Mouse (Mus musculus) heart, postnatal 14 days (tissue): ENCODE data around the gene Myo9a. TPM values are rescaled to one million over a fixed set of nuclear protein-coding genes. Genes with fewer than 3 reads are reported as not detected.
A peak's percentile ranks its signal among the peaks of the same experiment; 100 is the strongest.
"Not testable (repeated sequence)": the region's sequence is repeated elsewhere in the genome, so short reads cannot be mapped to it uniquely, and the experiment has no call there.

ENCODE experiments used
- DNase-seq, 2 experiments: peaks; one replicate each; pipeline ENCODE4 v3.0.0; 2021 to 2022
- intact Hi-C: fragments of 180-260 bp; cut with DNase I; formaldehyde crosslinking; loops from one replicate; pipeline ENCODE4 v1.15.1; 2025
- total RNA-seq, 2 experiments: library from RNA; stranded (reverse); gene quantifications; 2 replicates each; pipeline ENCODE4 v1.2.3; 2021

Gene Myo9a
- total RNA-seq, 2 experiments from 2014 or later, result 13.7 to 19.8 TPM

DNA sequence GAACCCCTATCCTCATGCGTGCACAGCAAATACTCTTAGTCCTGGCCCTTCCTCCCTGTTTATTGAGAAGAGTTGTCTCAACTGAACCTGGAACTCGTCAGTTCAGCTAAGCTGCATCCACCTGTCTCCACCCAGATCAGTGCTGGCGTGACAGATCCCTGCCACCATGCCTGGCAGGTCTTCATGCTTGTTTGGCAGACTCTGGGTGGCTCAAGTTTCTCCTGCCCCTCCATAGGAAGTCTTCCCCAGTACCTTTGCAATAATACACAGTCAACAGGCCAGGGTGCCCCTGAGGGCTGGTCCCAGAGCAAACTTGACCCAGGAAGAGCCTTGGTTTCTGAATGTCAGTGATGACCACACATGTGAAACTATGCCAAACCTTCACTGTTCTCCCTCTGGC is 194.5 kb downstream of the Myo9a start:
- no peak for DNase-seq
- intact Hi-C loops, result no loop called here

DNA sequence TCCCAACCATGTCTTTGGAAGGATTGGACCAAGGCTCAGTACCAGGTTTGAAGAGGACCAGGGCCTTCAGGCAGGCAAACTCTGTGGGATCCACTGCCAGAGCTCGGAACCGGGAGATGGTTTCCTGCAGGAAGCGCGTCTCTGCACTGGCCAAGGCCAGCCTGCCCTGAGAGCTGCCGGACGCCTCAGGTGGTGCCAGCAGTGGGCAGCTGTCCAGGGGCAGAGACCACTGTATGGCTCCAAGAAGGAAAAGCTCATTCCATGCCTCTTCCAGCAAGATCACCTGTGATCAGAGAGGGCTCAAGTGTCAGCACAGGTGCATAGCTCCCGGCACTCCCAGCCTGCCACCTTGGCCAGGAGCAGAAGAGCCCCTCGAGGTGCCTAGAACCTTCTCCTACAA is 196.6 kb downstream of the Myo9a start:
- DNase-seq, result no peak
- intact Hi-C loops, result no loop called here

DNA sequence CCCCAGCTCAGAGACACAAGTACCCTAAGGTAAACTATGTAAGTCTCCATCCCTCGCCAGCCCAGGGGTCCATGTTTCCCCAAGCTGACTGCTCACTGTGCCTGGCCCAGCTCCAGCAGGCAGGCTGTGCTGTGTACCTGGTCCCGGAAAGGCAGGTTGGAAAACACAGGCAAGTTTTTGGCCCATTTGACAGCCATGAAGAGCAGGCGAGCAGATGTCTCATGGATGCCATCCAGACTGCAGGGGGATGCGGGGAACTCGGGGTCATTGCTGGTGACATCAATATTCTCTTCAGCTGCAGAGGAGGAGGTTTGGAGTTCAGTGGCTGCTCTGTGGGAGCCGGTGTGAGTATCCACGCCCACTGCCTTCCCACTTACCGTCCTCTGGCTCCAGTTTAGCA is 197.5 kb downstream of the Myo9a start:
- intact Hi-C loops, result no loop called here
- no peak for DNase-seq

DNA sequence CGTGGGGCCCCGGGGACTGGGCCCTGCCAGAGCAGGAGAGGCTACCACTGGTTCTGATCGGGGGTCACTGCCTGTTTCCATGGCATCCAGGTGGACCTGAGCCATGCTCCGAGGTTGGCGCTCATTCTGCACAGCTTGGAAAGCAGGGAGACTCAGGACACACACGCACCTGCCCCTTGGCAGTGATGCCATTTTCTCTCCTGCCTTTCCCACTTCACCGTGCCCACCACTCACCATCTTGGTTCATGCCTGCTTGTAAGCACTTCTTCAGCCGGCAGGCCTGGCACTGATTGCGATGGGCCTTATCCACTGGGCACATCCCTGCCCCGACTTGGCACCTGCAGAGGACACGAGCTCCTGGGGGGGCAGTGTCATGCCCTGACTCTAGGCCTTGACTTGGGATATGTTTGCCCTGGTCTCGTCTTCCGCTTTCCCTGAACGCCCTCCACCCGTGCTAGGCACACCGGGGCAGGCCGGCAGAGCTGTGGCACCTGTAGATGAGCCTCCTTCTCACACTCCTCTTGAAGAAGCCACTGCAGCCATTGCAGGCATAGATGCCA is 198.1 kb downstream of the Myo9a start:
- intact Hi-C loops, result no loop called here

DNA sequence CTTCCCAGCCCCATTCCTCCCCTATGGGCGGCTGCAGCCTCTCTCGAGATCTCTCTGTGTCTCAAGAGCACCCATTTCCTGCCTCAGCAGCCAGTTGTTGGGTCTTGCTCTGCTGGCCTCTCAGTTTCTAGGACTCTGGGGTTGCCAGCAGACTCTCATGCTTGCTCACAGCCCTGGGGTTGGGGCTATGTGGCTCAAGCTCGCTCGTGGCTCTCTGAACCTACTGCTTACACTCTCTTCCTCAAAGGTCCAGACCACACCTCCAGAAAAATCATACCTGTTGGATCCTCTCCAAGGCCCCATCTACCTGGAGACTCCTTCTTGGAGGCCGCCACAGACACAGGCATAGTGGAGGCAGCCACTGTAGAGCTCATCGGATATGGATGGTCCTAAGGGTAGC is 198.8 kb downstream of the Myo9a start:
- DNase-seq, result no peak
- intact Hi-C loops, result no loop called here

More for the DNA sequence above, 198.1 kb downstream of the Myo9a start:
- DNase-seq, result no peak

DNA sequence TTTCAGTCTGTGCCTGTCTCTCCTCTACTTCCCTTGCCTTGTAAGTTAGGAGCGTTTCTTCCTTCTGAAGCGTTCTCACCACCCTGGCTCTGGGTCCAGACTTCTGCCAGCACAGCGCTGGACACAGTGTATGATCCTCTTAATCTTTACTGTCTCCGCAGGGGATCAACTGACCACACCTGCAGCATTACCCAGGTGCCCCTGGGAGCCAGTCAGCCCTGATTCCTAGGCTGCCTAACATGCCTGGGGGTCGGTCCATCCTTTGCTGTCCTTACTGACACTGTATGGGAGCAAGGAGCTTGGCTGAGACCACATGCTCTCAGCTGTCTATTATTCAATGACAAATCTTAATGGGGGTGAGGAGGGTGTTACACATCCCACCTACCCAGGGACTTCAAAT is 199.3 kb downstream of the Myo9a start:
- intact Hi-C loops, result no loop called here
- no peak for DNase-seq

DNA sequence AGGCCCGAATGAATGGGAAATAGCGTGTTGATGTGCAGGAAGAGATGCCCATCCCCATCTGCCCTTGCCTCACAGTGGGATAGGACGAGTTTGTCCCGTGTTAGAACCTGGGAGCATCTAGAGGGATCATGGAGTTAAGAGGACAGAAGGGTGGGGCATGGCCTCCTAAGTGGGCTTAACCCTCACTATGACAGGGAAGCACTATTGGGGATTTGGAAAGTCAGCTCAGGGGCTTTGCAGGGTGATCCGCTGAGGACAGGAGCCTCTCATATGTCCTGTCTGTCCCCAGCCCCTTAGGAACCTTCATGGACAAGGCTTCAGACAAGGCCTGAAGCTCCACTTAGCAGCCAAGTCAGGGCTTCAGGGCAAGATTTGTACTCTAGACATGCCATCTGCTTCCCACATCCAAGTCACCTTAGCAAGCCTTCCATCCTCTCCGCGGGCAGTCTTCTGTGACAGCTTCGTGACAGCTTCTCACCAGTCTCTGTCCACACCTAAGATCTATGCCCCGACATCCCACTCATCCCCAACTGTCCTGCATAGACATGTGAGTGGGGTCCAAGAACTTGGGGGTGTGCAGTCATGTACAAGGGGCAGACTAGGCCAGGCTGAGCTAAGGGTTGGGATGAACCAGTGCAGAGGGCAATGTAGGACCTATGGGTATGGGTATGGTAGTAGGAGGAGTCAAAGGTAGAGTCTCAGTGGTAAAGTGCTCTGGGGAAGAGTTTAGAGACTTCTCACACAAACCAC is 200.5 kb downstream of the Myo9a start:
- intact Hi-C loops, result no loop called here
- DNase-seq, result no peak

DNA sequence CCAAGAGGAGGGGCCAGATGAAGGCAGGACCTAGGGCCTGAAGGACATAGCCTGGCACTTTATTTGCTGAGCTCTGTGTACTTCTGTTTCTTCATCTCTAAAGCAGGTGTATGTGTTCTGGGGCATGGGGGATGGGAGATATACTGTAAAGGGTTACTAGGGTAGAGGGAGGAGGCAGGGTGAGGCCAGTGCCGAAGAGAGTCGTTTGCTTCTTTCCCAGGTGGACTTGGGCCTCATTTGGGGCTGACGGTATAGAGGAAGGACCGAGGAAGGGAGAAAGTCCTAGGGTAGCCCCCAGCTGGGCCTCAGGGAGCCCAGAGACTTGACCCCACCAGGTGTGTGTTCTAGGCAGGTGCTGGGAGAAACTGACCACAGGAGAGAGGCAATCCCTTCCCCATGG is 201.2 kb downstream of the Myo9a start:
- DNase-seq, result no peak
- intact Hi-C loops, result no loop called here

DNA sequence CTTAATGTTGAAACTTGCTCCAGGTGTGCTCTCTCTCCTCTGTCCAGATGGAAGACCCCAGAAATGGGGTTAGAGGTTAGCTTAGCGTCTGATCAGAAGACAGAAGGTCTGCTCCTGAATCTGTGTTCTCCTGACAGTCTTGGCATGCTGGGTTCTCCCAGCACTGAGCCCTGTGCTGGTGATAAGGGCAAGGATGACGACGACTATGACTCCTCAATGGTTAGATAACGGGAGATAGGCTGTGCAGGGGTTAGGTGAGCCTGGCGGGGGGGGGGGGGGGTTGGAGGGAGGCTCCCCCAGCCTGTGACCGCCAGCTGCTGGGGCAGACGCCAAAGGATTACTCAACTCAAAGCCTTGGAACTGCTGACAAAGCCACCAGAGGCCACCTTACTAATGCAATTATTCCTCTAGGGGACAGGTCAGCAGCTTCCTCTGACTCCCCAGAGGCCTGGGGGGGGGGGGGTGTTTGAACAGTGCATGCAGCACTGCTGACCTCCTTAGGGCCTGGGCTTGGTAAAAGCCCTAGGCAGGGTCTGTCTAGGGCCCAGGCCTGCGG is 201.9 kb downstream of the Myo9a start:
- intact Hi-C loops, result no loop called here
- DNase-seq, result peak in 1 of 2 experiments; percentile 10

DNA sequence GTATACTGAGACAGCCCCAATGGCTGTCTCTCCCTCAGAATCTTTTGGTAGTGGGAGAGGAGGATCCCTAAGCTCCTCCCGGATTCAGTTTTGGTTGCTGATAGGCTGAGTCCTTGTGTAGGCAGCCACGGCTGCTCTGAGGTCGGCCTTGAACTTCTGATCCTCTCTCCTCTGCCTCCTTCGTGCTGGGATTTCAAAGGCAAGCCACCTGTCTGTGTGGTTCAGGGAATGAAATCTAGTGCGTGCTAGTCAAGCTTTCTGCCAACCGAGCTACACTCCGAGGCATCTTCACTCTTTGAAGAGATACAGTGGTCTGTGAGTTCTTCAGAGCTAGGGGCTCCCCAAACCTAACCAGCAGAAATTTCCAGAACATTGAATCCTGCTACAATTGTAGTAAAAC is 202.9 kb downstream of the Myo9a start:
- intact Hi-C loops, result no loop called here
- no peak for DNase-seq

DNA sequence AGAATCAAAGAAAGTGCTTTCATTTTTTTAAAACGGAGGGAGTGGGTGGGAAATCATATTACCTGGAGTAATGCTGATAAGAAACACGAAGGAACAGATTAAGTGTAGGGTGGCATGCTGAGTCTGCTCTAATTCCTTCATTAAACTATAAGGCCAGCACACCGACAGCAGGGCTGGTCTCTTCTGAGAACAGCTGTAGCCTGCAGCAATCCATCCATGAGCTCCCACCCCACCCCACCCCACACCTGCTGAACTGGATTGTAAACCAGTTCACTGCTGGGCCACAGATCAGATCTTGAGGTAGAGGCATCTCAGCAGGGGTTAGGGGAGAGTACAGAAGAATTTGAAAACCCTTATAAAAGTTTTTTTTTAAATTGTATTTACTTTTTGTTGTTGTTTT is 204.5 kb downstream of the Myo9a start:
- intact Hi-C loops, result no loop called here
- no peak for DNase-seq

DNA sequence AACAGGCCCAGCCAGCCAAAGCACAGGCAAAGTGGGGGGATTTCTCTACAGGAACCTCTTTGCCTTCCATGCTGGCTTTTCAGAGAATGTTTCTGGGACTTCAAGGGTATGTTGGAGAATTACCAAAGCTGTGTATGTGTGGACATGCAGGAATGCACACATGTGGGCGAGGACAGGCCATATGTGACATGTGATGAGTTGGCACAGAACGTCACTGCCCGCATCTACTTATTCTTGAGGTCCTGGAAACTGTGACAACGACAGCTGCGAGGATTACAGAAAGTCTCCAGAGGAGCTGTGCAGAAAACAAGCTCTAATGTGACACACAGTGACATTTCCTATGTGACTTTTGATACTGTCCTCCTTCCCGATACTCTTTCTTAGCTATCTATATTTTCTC is 205.0 kb downstream of the Myo9a start:
- peak in 1 of 2 experiments; percentile 14 for DNase-seq
- intact Hi-C loops, result loop anchor here (2.0 kb wide), 1 partner anchor 233 kb away; no protein-coding TSS in a partner anchor

DNA sequence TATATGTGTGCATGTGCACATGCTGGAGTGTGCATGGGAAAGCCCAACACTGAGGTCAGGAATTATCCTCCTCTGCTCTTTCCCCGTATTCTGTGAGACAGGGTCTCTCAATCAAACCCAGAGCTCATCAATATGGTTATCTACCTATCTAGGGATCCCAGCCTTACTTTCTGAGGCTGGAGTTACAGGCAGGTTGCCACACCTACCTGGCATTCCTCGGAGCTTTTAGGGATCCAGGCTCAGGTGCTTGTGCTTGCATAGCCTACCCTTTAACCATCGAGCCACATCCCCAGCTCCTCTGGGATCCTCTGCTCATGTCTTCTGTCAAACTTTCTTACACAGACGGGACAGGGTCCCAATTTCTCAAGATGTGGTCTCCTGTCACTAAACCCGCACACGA is 205.8 kb downstream of the Myo9a start:
- no peak for DNase-seq
- intact Hi-C loops, result loop anchor here (2.0 kb wide), 1 partner anchor 234 kb away; no protein-coding TSS in a partner anchor

DNA sequence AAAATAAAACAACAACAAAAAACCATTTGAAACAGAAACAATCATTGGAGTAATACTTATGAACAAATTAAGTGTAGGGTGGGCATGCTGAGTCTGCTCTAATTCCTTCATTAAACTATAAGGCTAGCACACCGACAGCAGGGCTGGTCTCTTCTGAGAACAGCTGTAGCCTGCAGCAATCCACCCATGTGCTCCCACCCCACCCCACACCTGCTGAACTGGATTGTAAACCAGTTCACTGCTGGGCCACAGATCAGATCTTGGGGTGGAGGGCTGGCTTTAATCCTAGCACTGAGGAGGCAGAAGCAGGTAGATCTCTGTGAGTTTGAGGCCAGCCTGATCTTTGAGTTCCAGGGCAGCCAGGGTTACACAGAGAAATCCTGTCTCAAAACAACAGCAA is 207.4 kb downstream of the Myo9a start:
- DNase-seq, intact Hi-C loops: not testable (repeated sequence)

DNA sequence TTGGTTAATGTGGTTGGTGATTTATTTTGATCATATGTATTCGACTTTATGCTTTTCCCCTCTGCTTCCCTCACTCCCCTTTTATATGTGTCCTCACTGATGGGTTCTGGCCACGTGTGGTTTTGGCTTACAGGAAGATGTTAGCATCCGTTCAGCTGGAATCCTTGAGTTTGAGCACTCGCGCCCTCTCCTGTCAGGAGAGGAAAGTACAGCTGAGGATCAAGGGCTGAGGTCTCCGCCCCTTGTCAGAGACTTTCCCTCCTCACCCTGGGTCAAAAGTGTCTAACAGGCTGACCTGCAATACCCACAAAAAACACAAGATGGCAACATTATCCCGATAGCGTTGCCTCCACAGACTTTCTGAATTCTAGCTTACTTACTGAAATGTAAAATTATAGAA is 208.6 kb downstream of the Myo9a start:
- intact Hi-C loops, result no loop called here

DNA sequence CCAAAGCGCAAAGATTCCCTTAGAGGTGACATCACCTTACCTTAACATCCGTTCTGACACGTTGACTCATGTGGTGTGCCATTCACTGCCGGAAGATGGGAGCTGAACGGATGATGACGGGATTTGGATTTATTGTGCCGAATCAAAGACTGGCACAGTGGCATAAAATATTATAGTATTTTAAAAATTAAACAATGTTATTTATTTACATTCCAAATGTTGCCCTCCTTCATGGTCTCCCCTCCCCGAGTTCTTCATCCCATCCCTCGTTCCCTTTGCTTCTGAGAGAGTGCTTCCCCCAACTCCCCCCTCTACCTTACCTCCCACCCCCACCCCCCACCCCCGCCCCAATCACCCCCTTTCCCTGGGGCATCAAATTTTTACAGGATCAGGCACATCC is 209.9 kb downstream of the Myo9a start, which contains the start of gene Nr2e3:
Gene Nr2e3, minus strand, starts transcription at position 101 of the 400 bp plus-strand sequence.
- DNase-seq, result no peak
- intact Hi-C loops, result loop anchor here (5.0 kb wide), 1 partner anchor 282 kb away; no protein-coding TSS in a partner anchor

More for the DNA sequence above, 208.6 kb downstream of the Myo9a start:
- peak; percentile 80 to 90 for DNase-seq

DNA sequence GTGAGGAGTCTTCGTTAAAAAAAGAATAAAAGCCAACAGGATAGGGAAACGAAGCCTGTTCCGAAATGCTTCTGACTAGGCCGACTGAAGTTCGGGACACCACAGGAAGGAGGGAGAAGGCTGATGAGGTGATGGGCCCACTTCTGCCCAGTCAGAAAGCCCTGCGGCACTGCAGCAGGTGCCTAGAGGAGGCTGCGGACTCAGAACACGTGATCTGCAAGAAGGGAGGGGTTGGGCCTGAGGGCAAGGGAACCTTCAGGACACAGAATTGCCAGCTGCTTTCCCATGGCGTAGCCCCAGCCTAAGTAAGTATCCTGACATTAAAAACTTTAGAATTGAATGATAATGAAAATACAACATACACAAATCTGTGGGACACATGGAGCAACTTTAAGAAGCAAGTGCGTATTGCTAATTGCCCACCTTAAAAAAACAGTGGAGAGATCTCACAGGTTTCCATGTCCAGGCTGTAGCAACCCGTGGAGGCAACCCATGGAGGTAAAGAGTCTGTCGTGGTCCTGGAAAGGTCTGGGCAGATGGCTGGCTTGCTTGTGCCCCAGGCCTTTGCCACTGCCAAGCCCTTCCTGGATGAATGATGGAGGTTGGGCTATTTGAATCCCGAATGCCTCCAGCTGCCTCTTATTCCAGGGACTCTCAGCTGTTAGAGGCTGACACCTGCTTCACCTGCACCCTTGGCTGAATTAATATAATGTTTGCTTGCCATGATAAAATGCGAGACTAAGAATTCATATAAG is 210.7 kb downstream of the Myo9a start:
- no peak for DNase-seq
- intact Hi-C loops, result loop anchor here (5.0 kb wide), 1 partner anchor 281 kb away; no protein-coding TSS in a partner anchor

DNA sequence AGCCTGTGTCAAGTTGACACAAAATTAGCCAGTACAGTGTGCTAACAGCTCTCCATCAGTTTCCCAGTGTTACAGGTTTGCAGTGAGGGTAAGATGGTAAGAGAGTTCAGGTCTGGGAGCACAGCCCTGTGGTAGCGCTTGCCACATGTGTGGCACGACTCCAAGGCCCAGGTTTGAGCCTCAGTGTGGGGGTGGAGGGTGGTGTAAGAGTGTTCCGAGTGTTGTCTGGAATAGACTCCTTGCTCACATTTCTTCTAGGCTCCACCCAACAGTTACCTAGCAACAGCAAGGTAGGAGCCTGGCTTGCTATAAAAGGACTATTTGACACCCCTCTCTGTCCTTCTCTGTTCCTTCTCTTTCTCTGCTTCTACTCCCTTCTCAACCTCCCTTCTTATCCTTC is 213.7 kb downstream of the Myo9a start:
- no peak for DNase-seq
- intact Hi-C loops, result loop anchor here (5.0 kb wide), 1 partner anchor 278 kb away; no protein-coding TSS in a partner anchor

DNA sequence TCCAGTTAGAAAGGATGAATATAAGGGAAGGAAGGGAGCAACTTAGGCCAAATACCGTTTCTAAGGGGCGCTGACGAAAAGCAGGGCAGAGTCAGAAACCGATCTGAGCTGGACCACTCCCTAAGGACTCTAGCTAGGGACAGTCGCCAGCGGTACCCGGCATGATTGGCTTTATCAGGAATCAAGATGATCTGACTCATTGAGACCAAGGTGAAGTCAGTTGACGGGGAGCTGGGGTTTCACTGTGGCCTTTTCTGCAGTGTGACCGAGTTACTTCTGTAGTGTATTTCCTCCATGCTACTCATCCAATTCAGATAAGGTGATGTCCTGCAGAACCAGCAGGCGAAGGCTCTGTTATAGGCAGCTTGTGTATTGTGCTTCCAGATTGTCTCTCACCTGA is 214.3 kb downstream of the Myo9a start:
- DNase-seq, result no peak
- intact Hi-C loops, result no loop called here

DNA sequence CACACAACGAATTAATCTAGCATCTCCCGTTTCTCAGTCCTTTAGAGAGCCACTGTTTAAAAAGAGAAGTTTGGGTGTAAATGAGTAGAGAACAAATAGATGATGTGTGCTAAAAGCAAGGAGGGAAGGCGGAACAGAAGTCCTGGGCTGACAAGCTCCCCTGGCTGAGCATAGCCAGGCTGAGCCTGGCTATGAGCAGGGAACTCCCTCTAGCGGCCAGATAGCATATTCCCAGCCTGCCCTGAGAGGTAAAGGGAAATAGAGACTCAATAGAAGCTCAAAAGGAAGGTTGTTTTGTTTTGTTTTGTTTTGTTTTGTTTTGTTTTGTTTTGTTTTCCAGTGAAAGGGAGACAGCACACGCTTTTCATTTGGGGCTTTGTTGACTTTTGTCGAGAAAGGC is 218.7 kb downstream of the Myo9a start:
- DNase-seq, result peak; percentile 47 to 78
- intact Hi-C loops, result no loop called here

DNA sequence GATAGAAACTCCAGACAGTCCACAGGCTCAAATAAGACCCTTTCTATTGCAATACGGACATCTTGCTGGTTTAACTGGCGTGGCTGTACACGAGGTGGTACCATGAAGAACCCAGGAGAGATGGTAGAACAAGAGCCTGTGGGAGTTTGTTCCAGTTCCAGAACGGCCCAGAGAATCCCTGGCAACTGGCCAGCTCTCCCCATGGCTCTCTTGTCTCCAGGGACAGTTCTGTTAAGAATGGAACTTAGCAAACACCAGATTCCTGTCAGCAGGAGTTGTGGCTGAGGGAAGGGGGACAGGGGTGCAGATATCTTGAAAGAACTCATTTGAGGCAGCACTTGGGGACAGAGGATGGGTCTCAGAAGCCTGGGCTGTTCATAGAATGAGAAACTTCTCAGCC is 220.6 kb downstream of the Myo9a start:
- intact Hi-C loops, result no loop called here

More for the DNA sequence above, 220.6 kb downstream of the Myo9a start:
- peak in 1 of 2 experiments; percentile 23 for DNase-seq
